Mouse (Mus musculus) spleen, embryonic (tissue): ENCODE measurements around the gene Cpxm2.

Experiments used
- CTCF ChIA-PET: fragments of 350-600 bp; sonication (Branson Sonifier 250); formaldehyde crosslinking; loops from one replicate; lab custom pipeline; 2022; lab: Charles Lee

The Cpxm2 gene

DNA sequence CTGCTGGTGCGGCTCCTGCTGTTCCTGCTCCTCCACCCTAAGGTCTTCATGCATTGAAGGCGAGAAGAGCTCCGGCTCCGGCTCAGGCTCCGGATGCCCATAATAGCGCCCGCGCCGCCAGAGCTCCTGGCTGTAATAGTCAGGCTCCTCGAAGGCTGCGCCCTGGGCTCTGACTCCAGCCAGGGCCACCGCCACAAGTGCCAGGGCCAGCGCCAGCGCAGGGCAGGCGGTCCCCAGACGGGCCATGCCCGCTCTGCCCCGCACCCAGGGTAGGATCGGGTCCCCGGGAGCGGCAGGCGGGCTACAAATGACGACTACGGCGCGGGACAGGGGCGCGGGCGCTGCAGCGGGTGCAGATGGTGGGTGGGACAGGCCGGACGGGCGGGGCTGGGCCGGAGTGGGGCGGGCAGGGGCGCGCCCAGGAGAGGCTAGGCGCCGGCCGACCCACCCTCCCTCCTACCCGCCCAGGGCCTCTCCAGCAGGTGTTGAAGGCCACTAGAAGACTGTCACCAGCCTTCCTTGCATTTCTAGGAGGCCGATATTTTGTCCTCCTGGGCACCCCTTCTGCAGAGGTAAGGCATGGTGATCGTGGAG is at the start of gene Cpxm2:
Gene Cpxm2 (minus strand): TSS at position 372 of the 594 bp plus-strand sequence.
- CTCF ChIA-PET: no interaction called here

DNA sequence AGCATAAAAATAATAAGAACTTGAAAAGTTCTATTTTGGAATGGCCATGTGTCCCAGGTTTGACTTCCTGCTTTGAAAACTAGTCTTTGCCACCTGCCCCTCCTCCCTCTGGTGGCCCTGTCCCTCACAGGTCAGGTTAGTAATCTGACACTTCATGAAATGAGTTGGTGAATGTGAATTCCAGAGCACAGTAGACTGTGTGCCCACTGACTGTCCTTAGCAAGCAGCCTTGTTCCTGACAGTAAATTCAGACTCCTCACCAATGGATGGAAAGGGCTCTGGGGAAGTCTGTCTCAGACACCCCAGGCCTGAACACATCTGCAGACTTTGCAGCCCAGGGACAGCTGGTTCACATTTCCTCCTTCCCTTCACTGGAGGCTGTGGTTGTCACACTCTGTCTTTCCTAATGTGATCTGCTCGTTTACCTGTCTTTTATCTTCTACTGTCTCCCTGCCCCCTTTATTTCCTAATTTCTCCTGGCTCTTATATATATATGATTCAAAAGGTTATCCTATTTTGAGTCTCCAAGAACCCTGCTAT is 49.6 kb upstream of the Cpxm2 start:
- CTCF ChIA-PET: no interaction called here

DNA sequence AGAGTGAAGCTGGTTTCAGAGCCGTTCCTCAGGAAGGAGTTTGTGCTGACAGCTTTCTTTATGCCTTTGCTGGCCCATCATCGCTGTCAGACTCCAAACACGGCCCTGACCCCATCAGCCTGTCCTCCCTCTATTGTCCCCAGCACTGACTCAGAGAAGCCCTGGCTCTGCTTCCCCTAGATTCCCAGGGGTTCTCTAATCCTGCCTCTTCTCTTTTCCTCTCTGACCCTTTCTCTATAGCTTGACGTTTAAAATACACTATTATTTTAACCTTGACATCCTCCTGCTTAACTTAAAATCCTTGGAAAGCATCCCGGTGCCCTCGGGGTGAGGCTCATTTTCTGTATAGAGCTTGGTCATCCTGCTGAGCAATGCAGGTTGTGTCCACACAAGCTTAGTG is 45.1 kb upstream of the Cpxm2 start:
- CTCF ChIA-PET: no interaction called here

DNA sequence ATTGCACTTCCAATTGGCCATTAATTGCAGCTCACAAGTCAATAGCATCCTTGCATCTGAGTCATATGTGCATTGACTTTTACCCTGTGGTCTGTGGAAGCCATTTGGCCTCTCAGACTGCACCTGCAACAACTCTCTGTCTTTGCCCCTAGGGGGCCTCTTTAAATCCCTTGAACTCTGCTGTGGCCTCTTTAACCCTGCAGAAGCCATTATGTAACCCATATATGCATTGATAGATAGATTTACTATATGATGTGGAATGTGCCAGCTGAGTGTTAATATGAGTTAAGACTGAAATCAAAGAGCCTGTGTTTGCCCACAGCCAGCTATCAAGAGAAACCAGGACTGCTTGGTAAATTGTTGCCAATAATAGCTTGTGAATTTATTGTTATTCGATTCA is 44.3 kb upstream of the Cpxm2 start:
- CTCF ChIA-PET: no interaction called here

DNA sequence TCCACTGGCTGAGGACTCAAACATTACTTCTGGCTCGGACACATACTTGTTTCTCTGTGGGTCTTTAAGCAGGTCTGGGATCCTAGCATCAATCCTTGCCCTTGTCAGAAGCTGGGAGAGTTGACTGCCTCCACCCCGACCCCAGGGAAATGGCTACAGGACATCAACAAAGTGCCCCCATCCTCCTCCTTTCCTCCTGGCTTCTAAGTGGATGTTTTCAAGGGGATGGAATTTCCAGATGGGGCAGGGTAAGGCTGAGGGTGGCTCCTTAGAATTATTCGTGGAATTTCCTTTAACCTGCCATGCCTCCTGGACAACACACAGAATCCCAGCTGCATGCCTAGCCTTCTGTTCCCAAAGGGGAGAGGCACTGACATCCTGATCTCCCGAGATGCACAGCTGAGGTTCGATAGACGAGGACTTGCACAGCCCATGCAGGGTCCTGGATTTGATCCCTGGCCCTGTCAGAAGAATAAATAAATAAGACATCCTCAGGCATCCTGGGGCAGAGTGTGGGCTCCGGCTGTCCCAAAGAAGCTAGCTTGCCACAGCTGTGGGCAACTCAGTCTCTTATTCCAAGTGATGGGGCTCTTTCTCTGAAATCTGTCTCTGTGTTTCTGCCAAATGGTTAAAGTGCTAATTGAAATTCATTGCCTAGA is 43.4 kb upstream of the Cpxm2 start:
- CTCF ChIA-PET: interaction anchor here (0.6 kb wide), 1 partner anchor 733 kb away, joined by 6 read pairs; no protein-coding TSS in a partner anchor

DNA sequence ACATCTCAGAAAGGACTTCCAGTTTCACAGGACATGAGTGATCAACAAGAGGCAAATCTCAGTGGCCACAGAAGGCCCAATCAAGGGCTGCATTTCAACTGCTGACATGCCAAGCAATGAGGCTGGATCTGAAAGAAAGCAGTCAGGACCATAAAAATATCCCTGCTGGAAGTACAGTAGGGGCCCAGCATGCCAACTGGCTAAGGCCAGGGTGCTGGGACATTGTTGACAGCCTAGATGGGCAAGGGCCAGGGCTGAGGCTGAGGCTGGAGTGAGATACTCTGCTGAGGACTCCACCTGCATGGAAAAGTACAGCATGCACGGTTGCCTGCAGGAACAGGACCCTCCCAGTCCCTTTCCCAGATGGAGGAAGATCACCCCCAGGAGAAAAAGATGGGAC is 42.0 kb upstream of the Cpxm2 start:
- CTCF ChIA-PET: no interaction called here

DNA sequence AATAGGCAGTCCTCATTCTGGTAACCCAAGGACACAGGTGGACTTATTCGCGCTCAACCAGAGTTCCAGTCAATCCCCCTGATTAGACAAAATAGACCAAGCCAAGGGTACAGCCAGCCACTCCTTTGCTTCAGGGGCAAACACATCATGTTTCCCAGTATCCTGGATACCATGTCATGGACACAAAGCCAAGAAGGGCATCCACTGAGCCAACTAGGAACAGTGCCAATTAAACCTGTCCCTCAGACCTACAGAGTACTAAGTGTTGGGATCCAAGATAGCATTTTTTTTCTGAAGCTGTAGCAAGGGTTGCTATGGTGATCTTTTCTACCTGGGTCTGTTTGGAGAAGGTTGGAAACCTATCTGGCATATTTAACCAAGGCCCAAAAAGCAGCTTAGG is 39.1 kb upstream of the Cpxm2 start:
- CTCF ChIA-PET: no interaction called here

DNA sequence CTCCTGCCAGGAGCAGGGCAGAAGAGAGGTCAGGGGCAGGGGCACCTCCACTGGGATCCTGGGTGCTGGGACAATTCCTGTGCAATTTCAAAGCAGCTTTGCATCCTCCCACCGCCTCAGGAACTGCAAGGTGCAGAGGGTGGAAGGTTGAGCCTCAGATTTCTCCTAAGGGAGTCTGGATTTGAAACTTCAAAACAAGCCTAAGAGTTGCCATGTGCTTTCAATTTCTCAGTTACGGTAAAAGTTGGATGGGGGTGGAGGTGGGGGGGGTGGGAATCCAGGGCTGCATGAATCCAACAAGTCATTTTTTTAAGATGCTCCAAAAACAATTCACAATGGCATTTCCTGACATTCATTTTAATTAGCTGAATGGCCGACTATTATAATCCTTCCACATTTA is 32.9 kb upstream of the Cpxm2 start:
- CTCF ChIA-PET: no interaction called here

DNA sequence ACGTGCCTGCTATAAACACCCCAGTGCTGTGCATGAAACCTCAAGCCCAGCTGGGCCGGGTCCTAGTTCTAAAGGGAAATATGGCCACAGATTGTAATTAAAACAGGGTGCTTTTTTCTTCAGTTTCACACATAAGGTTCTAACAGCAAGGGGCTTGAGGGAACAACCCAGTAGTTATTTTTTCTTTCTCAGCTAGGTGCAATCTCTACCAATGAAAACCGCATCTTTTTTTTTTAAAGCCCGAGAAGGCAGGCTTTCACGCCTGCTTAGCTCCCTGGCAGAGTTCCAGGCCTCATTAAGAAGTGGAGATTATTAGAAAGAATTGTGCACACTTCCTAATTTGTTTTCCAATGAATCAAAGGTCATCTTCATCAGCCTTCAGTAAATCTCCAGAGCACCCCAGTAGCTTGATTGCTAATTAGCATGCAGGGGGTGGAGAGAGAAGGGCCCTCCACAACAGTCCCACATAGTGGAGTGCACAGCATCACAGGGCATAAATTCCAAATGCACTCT is 29.4 kb upstream of the Cpxm2 start:
- CTCF ChIA-PET: no interaction called here

DNA sequence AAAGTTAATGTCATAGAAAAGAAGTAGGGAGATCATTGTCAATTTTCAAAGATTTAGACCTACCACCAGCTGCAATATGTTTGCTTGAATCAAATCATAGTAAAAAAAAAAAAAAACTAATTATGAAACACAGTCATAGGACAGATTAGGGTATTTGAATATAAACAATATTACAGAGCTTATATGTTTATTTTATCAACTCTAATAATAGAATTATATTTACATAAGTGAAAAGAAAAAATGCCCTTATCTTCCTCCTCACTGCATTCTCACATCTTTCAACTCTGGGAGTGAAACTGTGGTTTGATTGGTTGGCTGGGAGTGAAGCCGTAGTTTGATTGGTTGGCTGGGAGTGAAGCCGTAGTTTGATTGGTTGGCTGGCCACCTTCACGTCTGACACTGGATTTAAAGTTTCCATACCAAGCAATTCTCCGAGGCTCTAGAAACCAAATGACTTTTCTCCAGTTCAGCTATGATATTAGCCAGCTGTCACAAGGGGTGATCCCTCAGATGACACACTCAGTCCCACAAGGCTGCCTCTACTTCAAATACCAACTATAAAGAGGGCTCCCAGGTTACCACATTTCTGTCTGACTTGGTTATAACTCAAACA is 27.2 kb upstream of the Cpxm2 start:
- CTCF ChIA-PET: no interaction called here

DNA sequence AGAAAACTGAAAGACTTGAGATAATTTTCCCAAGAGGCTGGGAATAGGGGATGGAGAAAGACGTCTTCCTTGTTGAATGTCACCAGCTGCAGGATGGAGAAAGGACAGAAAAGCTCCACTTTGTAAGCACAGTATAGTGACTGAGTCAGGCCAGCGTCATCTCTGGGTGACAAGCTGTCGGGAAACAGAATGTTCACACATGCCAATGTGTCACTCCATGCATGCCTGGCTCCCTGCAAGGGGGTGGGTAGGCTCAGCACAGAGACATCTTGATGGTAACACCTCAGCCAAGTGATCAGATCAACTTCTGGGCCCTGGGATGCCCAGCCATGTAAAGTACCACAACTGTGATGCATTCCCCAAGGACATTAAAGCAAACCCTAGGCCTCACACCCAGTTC is 26.5 kb upstream of the Cpxm2 start:
- CTCF ChIA-PET: no interaction called here

DNA sequence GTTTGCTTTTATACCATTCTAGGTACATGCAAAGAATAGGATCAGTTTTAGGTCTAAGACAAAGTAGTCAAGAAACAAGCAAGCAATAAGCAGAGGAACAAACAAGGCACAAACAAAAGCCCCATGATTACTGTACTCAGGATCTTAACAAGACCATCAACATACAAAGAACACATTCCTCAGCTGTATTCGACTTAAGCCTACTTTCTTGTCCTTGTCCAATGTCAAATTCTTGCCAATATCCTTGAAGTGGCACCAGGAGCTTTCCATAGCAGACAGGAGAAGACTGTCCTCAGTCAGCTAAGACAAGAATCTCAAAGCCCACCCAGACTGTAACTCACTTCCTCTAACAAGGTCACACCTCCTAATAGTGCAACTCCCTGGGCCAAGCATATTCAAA is 24.5 kb upstream of the Cpxm2 start:
- CTCF ChIA-PET: no interaction called here

DNA sequence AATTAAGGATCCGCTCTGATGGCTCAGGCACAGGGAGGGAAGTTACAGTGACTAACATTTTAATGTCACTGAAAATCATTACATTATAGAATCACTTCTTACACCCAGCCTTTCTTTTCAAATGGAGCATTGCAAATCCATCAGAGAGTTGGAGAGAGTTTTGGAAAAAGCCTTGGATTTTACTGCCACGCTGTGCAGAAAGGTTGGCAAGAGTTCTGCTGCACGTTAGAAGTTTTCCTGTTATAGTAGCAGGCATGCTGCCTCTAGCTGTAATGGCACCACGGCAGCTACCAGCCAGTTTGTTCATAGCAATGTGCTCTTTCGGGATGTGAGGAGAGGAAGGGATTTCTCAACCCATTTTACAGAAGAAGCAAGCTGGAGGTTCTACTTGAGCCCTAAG is 20.2 kb upstream of the Cpxm2 start:
- CTCF ChIA-PET: no interaction called here

DNA sequence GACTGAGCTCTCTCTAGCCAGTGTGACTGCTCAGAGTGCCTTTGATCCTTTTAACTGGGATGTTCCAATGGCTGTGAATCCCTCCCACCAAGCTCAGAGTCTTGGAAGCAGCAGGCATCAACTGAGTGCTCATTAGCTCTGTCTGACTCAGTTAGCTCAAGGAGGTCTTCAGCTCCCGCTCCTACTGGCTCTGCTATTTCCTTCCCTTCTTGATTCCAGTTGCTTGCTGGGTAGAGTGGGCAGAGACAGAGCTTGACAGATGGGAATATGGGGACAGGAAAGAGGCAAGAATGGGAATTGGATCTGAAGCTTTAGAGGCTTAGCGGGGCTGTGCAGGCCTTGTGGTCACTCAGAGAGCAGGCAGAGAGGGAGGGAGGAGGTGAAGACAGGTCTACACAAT is 19.8 kb upstream of the Cpxm2 start:
- CTCF ChIA-PET: no interaction called here

DNA sequence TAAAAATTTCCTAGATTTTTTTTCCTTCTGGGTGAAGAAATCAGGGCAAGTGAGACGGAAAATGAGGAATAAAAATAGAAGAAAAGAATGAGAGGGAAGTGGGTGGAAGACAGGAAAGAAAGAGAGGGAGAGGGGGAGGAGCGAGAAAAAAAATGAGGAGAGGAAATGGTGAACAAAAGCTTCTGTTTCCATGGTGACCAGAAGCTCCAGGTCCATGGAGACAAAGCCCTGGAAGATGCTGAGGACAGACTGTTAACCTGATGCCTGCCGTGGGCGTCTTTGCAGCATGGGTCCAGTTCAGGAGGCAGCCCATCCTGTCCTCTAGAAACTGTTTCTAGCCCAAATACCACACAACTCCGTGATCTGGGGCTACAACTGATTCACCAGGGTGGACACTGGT is 17.7 kb upstream of the Cpxm2 start:
- CTCF ChIA-PET: no interaction called here

DNA sequence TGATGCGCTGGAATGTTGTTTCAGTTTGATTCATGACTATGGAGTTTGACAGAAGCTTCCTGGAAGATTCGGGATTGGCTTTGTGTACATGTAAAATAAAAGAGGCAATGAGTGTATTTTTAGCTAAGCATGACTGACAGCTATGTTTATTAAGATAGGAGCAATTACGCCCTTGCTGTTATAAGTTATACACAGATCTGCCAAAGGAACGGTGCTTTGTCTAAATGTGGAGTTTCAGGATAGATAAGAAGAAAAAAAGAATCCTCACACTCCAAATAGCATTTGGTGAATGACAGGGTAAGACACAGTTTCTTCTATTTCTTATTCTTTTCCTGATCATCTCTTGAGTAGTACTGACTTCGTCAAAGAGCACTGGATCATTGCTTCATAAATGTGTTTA is 17.2 kb upstream of the Cpxm2 start:
- CTCF ChIA-PET: no interaction called here

DNA sequence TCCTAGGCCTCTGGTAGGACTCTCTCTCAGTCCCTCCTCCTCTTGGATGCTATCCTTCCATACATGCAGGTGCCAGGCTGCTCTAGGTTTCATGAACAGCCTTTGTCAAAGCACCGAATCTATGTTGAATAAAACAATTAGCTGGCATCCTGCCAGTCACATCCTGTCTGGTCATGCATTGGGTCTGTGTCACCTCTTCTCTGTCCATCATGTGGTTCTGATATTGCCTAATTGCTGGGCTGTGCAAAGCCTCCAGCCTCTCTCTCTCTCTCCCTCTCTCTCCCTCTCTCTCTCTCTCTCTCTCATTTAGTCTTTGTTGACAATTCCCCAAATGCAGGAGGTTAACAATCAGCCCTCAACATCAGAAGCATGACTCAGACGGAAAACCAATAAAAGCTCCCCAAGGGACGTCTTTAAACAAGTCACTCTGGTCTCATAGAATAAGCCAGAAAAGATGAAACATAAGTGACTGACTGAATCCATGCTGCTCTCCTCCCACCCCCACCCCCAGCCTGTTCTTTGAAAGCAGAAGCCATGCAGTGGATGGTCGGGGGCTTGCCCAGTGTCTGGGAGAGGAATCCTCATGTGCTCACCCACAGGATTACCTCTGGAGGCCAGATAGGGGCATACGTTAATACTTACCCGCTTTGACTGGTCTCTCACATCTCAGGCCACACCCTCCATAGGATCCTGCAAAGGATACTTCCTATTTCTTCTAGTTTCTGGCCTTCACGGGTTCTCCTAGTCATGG is 15.1 kb upstream of the Cpxm2 start:
- CTCF ChIA-PET: no interaction called here

DNA sequence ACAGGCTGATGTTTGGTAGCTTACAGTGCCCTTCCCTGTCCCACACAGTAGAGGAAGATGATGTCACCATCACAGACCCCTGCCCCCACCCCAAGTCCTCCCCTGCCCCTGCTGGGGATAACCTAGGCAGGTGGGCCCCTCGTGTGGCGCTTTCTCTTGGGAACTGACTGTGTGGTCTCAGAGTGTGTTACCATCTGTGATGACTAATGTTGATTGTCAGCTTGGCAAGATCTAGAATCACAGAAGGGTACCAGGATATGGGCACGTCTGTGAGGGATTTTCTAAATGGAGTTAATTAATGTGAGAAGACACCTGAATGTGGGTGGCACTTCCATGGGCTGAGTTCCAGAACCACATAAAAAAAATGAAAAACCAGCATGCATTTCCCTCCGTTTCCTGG is 12.7 kb upstream of the Cpxm2 start:
- CTCF ChIA-PET: no interaction called here

DNA sequence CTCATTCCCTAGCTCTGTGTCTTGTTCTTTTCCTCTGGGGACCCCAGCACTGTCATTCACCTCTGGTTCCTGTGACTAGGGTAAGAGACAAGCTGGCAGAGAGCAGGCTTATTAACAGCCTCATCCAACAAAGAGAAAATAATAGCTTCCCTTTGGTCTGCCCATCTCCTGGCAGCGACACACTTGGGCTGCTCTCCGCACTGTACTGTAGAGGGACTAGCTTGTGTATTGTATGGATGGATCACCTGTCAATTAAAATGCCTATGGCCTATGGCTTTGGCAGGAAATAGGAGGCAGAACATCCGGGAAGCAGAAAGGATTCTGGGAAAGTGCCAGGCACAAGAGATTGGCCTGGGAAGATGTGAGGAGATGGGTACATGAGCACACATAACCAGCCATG is 7.7 kb upstream of the Cpxm2 start:
- CTCF ChIA-PET: no interaction called here

DNA sequence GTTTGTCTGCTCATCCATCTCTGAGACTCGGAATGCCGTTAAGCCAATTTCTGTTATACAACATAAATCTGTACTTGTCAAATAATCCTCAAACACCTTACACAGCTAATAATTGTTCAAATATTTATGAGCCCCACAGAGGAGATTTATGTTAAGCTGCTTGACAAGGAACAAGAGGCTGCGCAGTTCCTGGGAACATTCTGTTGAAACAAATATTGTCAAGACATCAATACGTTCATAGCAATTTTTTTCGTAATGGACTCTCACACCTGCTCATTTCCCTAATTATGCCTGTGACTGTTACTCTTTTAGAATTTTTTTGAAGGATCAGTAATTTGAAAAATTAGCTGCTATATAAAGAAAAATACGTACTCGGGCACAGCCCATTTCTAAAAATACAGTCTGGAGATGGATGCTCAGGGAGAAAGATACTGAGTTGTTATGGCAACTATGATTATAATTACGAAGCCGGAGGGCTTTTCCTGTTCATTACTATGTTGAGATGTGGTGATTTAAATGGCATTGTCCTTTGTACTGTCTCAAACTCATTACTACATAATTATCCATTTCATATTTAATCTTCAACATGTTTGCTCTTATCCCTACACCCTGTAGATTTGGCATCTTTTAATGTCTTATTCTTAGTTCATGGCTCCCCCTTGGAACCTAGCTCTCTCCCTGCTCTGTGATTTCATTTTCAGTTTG is 3.9 kb upstream of the Cpxm2 start:
- CTCF ChIA-PET: interaction anchor here (0.7 kb wide), 1 partner anchor 56 kb away, joined by 3 read pairs; no protein-coding TSS in a partner anchor

DNA sequence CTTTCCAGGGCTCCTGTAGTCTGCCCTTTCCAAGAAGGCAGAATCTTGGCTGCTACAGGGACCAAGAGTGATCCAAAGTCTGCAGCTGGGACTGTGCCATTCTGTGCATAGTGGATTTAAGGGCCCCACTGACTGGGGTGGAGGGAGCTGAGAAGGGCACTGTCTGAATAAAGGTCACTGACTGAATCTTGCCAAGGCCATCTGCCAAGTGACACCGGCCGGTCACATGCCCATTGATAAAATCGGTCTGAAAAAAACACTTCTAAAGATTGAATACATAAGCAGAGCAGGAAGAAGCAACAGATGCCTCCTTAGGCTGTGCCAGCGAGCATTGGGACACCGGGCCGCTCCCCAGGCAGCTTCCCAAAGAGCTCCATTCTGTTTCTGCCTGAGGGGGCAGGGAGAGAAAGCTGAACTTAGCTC is 803 bp downstream of the Cpxm2 start:
- CTCF ChIA-PET: no interaction called here
